Mouse (Mus musculus): ENCODE measurements around the gene Tspan18.

Gene Tspan18

DNA sequence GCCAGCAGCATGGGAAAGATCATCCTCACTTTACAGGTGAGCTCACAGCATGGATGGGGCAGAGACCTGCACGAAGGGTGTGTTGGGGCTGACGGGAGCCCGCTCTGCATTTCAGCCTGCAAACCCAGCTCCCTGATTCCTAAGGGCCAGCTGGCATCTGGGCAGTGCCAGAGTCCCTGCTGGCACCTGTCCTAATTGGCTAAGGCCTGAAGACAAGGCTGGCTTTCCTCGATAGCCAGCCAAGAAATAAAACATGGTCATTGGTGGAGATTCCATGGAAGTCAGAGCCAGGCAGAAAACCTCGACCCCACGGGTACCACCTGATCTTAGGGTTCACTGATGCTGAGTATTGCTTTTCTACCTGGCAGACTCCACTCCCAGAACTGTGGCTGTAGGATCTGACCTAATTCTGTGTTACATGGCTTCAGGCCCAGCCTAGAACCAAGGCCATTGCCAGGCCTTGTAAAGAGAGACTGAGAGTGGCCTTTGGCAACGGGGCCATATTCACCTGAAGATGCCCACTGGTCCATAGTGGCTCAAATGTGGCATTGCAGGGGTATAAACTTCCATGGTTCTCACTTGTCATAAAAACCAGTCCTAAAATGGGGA is 181.3 kb downstream of the Tspan18 start:
- DNase-seq: no peak

DNA sequence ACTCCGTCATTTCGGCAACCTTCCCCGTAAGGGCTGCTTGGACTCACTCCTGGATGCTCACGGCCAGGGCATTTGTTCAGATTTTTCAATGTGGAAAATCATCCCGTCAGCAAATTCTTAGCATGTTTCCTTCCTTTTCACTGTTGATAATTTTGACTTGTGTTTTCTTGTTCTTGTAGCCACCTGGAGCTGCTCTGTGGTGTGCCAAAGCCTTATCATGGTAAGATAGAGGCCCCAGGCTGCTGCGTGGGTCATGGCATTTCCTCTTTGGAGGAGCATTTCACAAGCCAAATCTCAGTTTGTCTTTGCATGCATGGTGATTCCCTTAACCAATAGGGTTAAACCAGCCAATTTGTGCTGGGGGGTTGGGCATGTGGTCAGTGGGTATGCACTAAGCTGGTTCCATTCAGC is 182.1 kb downstream of the Tspan18 start:
- DNase-seq: no peak

All from kidney, postnatal 36 days (tissue).